ENCODE assay signal across 16 mouse cellular contexts in the genomic region with DNA sequence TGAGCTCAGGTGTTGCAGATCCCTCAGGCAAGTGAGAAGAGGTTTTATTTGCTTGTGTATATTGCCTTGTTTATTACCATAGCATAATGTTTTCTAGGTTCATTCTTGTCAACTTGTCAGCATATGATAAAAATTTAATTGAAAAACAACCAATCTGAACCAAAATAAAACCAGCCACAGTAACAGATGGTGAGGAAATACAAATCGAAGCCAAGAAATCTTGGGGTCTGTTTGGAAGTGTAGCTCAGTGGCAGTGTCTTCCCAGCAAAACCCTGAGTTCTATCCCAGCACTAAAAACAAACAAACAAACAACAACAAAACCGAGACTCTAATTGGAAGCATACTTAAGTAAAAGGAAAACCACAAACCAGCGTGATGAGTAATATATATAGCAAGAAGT.
DNase-seq lines count a peak whose midpoint lies in the region; ATAC-seq lines count a peak whose summit lies in the region.
"Had no signal": no experiment of that assay in that cellular context is flagged by ENCODE, and none has a peak within 500 bp of the region (broad histone marks: within the 10 kb centered on the region; RNA-seq: fewer than 3 reads in every experiment).

No protein-coding gene starts in this region.

- DNase-seq in midbrain, embryonic 11.5 days (ENCODE audit: low spot score, missing footprints) = peak; percentile 68
- no peak for DNase-seq in midbrain, embryonic 14.5 days
- no peak for DNase-seq in ovary, postnatal 14 days (ENCODE audit: low spot score)
- DNase-seq: adrenal gland, adult 2 months; adrenal gland, postnatal 10 days; adrenal gland, postnatal 25 days; cerebellum, adult 11-12 months; cerebellum, adult 2 months; cerebellum, adult 9-10 months; cerebellum, postnatal 10 days; cerebellum, postnatal 25 days had no signal

- H3K4me1 ChIP-seq in forebrain, embryonic 16.5 days (replicated peaks; ENCODE audit: control insufficient read depth, insufficient read depth, low read length) = no peaks in the 10 kb centered on the region
- no peaks in the 10 kb centered on the region for H3K4me1 ChIP-seq in forebrain, embryonic 13.5 days
- peaks cover 2% of the 10 kb centered on the region; the same call in 1 of the 2 replicates for H3K4me1 ChIP-seq in midbrain, embryonic 11.5 days (ENCODE audit: control insufficient read depth, insufficient read depth, low read length)
- no peaks in the 10 kb centered on the region for H3K4me1 ChIP-seq in midbrain, embryonic 14.5 days (ENCODE audit: control insufficient read depth, insufficient read depth, low read length)
- H3K4me1 ChIP-seq: embryonic facial prominence, embryonic 10.5 days; embryonic facial prominence, embryonic 12.5 days had no signal

- no peak overlapping the region for H3K27ac ChIP-seq in forebrain, embryonic 16.5 days (ENCODE audit: low read length)
- H3K27ac ChIP-seq in forebrain, embryonic 13.5 days = no peak overlapping the region
- no peak overlapping the region for H3K27ac ChIP-seq in midbrain, embryonic 11.5 days (ENCODE audit: low read depth, low read length)
- H3K27ac ChIP-seq in midbrain, embryonic 14.5 days (replicated peaks; ENCODE audit: low read depth, low read length) = no peak overlapping the region
- H3K27ac ChIP-seq: embryonic facial prominence, embryonic 10.5 days; embryonic facial prominence, embryonic 12.5 days; forebrain, embryonic 12.5 days had no signal

- no peak overlapping the region for H3K4me3 ChIP-seq in forebrain, embryonic 16.5 days (replicated peaks; ENCODE audit: low read length)
- no peak overlapping the region for H3K4me3 ChIP-seq in forebrain, embryonic 13.5 days
- no peak overlapping the region for H3K4me3 ChIP-seq in midbrain, embryonic 11.5 days (ENCODE audit: low read depth, low read length)
- H3K4me3 ChIP-seq in midbrain, embryonic 14.5 days (replicated peaks; ENCODE audit: low read depth, low read length) = no peak overlapping the region
- H3K4me3 ChIP-seq: embryonic facial prominence, embryonic 10.5 days; embryonic facial prominence, embryonic 12.5 days; forebrain, embryonic 12.5 days had no signal

- WGBS in forebrain, embryonic 16.5 days = 66% methylated on average over 3 of the region's 3 CpGs
- WGBS in forebrain, embryonic 13.5 days = 87% methylated on average over 3 of the region's 3 CpGs
- 84% methylated on average over 3 of the region's 3 CpGs for WGBS in midbrain, embryonic 11.5 days
- WGBS in midbrain, embryonic 14.5 days = 86% methylated on average over 3 of the region's 3 CpGs

- no peaks in the 10 kb centered on the region for H3K27me3 ChIP-seq in forebrain, embryonic 16.5 days (replicated peaks; ENCODE audit: control insufficient read depth, insufficient read depth, low read length)
- no peaks in the 10 kb centered on the region for H3K27me3 ChIP-seq in forebrain, embryonic 13.5 days
- H3K27me3 ChIP-seq in midbrain, embryonic 11.5 days (ENCODE audit: control insufficient read depth, insufficient read depth, low read length) = no peaks in the 10 kb centered on the region
- H3K27me3 ChIP-seq in midbrain, embryonic 14.5 days (ENCODE audit: control insufficient read depth, insufficient read depth, low read length) = no peaks in the 10 kb centered on the region
- H3K27me3 ChIP-seq: embryonic facial prominence, embryonic 12.5 days; forebrain, embryonic 12.5 days had no signal

- no peak overlapping the region for H3K9ac ChIP-seq in forebrain, embryonic 16.5 days (replicated peaks; ENCODE audit: low read depth, low read length)
- no peak overlapping the region for H3K9ac ChIP-seq in forebrain, embryonic 13.5 days
- no peak overlapping the region for H3K9ac ChIP-seq in midbrain, embryonic 11.5 days (ENCODE audit: low read length)
- no peak overlapping the region for H3K9ac ChIP-seq in midbrain, embryonic 14.5 days (replicated peaks; ENCODE audit: low read length)
- H3K9ac ChIP-seq: embryonic facial prominence, embryonic 12.5 days; forebrain, embryonic 12.5 days had no signal

- peak; percentile 50 for ATAC-seq in forebrain, embryonic 16.5 days
- ATAC-seq in forebrain, embryonic 13.5 days = no peak
- no peak for ATAC-seq in midbrain, embryonic 11.5 days (ENCODE audit: low FRiP score)
- ATAC-seq in midbrain, embryonic 14.5 days (ENCODE audit: low FRiP score, low TSS enrichment) = no peak

- H3K36me3 ChIP-seq in forebrain, embryonic 16.5 days (ENCODE audit: control insufficient read depth, insufficient read depth) = peaks cover 7% of the 10 kb centered on the region; the same call in 1 of the 2 replicates
- peaks cover 21% of the 10 kb centered on the region for H3K36me3 ChIP-seq in forebrain, embryonic 13.5 days (ENCODE audit: poor library complexity, severe bottlenecking)
- H3K36me3 ChIP-seq in midbrain, embryonic 11.5 days (ENCODE audit: control insufficient read depth, insufficient read depth, low read length) = no peaks in the 10 kb centered on the region
- peaks cover 25% of the 10 kb centered on the region for H3K36me3 ChIP-seq in midbrain, embryonic 14.5 days (ENCODE audit: control insufficient read depth, insufficient read depth, low read length)
- H3K36me3 ChIP-seq: embryonic facial prominence, embryonic 10.5 days; embryonic facial prominence, embryonic 12.5 days had no signal

- H3K9me3 ChIP-seq in forebrain, embryonic 16.5 days (ENCODE audit: control insufficient read depth, low read length) = no peaks in the 10 kb centered on the region
- no peaks in the 10 kb centered on the region for H3K9me3 ChIP-seq in forebrain, embryonic 13.5 days (replicated peaks)
- H3K9me3 ChIP-seq in midbrain, embryonic 11.5 days (ENCODE audit: control insufficient read depth, low read length) = no peaks in the 10 kb centered on the region
- no peaks in the 10 kb centered on the region for H3K9me3 ChIP-seq in midbrain, embryonic 14.5 days (ENCODE audit: control insufficient read depth, low read length)
- H3K9me3 ChIP-seq: embryonic facial prominence, embryonic 10.5 days; embryonic facial prominence, embryonic 12.5 days; forebrain, embryonic 12.5 days had no signal

- H3K4me2 ChIP-seq in forebrain, embryonic 16.5 days (ENCODE audit: low read length) = no peak overlapping the region
- H3K4me2 ChIP-seq in forebrain, embryonic 13.5 days = no peak overlapping the region
- H3K4me2 ChIP-seq in midbrain, embryonic 11.5 days = no peak overlapping the region
- H3K4me2 ChIP-seq in midbrain, embryonic 14.5 days (ENCODE audit: low read length) = no peak overlapping the region
- H3K4me2 ChIP-seq: embryonic facial prominence, embryonic 12.5 days; forebrain, embryonic 12.5 days had no signal
